Mouse (Mus musculus) olfactory bulb, adult 2 months (tissue): Measurements from ENCODE around the gene H2-M9. TPM values are rescaled to one million over a fixed set of nuclear protein-coding genes. Genes with fewer than 3 reads are reported as not detected.

Experiments used
- H3K27ac ChIP-seq: fragments of 200-500 bp; 2 replicates; pipeline ENCODE4 v1.5.1; 2012; ENCODE audit warnings: low read depth, low read length; ENCODE audit not compliant: insufficient read depth
- H3K4me1 ChIP-seq: fragments of 200-500 bp; 2 replicates; pipeline ENCODE4 v1.6.1; 2012; ENCODE audit warnings: low read length; ENCODE audit not compliant: control insufficient read depth, insufficient read depth
- H3K4me3 ChIP-seq: fragments of 200-500 bp; 2 replicates; pipeline ENCODE4 v1.5.1; 2012; ENCODE audit warnings: mild to moderate bottlenecking, low read depth, low read length, moderate library complexity; ENCODE audit not compliant: insufficient read depth
- CTCF ChIP-seq: fragments of 200-500 bp; IDR thresholded peaks from 2 replicates; pipeline ENCODE4 v1.5.1; 2012; ENCODE audit warnings: low read depth, mild to moderate bottlenecking, low read length, moderate library complexity; ENCODE audit not compliant: insufficient read depth
- POLR2A ChIP-seq: fragments of 200-500 bp; IDR thresholded peaks from 2 replicates; pipeline ENCODE4 v1.6.1; 2012; ENCODE audit warnings: mild to moderate bottlenecking, low read depth, low read length, moderate library complexity; ENCODE audit not compliant: insufficient read depth
- WGBS: fragments of 180-500 bp; shearing (Covaris S2); methylation state at CpG from one replicate; pipeline ENCODE4 v1.1.7; 2018; 5-methylcytosine and 5-hydroxymethylcytosine counted together
- polyA plus RNA-seq: library from polyadenylated mRNA; stranded (reverse); fragments of >200 nt; gene quantifications from 2 replicates; pipeline ENCODE4 v1.2.4, GENCODE M21; 2012; ENCODE audit warnings: low replicate concordance; ENCODE audit not compliant: missing spikeins, insufficient read depth, insufficient read length

Gene H2-M9
- polyA plus RNA-seq = not detected in 2 replicates

DNA sequence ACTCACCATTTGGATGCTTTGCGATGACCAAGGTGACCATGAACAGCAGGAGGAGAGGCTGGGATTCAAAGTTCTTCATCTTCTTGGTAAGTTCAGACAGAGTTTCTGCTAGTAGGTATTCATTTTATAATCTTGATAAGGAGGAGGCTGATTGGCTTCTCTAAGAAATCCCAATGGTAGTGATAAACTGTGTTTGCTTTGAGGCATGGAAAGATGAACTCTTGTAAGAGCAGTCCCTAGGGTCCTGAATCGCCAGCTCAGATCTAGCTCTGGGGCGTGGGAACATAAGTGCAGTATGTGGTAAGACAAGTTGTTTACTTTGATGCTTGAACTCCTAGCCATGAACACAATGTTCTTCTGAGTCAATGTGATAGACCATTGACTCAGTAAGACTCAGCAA is at the start of gene H2-M9:
H2-M9 (minus strand) TSS at position 101 of the 400 bp plus-strand sequence.
- TF ChIP-seq POLR2A = no peak
- no peak for TF ChIP-seq CTCF
- WGBS = 90% methylated on average over 3 of the region's 3 CpGs
- Histone ChIP-seq H3K4me1 (no peaks in the 10 kb centered on the region), H3K27ac (no peak within 1 kb of the TSS), H3K4me3 (no peak within 1 kb of the TSS)

- H3K4me3 ChIP-seq = no peak within 1 kb of the TSS
- WGBS = 75% methylated on average over 3 of the region's 3 CpGs
- TF ChIP-seq CTCF (no peak), POLR2A (no peak)
Measured at GRCm38 (mm10) chr17:36672119-36672518, 29.7 kb upstream of the H2-M9 start, which contains the start of gene H2-M1. Gene H2-M1 (minus strand): TSS chr17:36672219.

More at GRCm38 (mm10) chr17:36672119-36672518, 29.7 kb upstream of the H2-M9 start, which contains the start of gene H2-M1:
- Histone ChIP-seq H3K4me1 (no peaks in the 10 kb centered on the region), H3K27ac (no peak within 1 kb of the TSS)

Other genes starting within 250 kb of the H2-M9 start
- not detected in 2 replicates for gene H2-M10.4, start 180.3 kb downstream of the H2-M9 start, polyA plus RNA-seq
- not detected in 2 replicates for gene H2-M11, start 95.6 kb downstream of the H2-M9 start, polyA plus RNA-seq
- not detected in 2 replicates for gene H2-M1, start 29.6 kb upstream of the H2-M9 start, polyA plus RNA-seq
- gene H2-M10.5, start 130.2 kb upstream of the H2-M9 start, polyA plus RNA-seq = not detected in 2 replicates
- not detected in 2 replicates for gene H2-M10.6, start 169.5 kb upstream of the H2-M9 start, polyA plus RNA-seq
- gene Trim26, start 194.5 kb upstream of the H2-M9 start, polyA plus RNA-seq = not detected in 2 replicates
- not detected in 2 replicates for gene Trim15, start 224.5 kb upstream of the H2-M9 start, polyA plus RNA-seq
- not detected in 2 replicates for gene Trim10, start 226.9 kb upstream of the H2-M9 start, polyA plus RNA-seq
- not detected in 2 replicates for gene Trim40, start 247.5 kb upstream of the H2-M9 start, polyA plus RNA-seq